ENCODE assay signal across 19 mouse cellular contexts in genomic region chr7:73365965-73366364, GRCm38 (mm10). TPM values are rescaled to one million over a fixed set of nuclear protein-coding genes. Genes with fewer than 3 reads are reported as not detected.
DNase-seq lines count a peak whose midpoint lies in the region; ATAC-seq and TF ChIP-seq lines count a peak whose summit lies in the region.
"Had no signal": no experiment of that assay in that cellular context is flagged by ENCODE, and none has a peak within 500 bp of the region (broad histone marks: within the 10 kb centered on the region; RNA-seq: fewer than 3 reads in every experiment).

No protein-coding gene starts in this region.

- H3K27me3 ChIP-seq in forebrain, embryonic 12.5 days, result 0 out of 2 replicates have a peak, but pooled peaks cover 6% of the 10 kb centered on the region
- H3K27me3 ChIP-seq in forebrain, embryonic 11.5 days (ENCODE audit: control insufficient read depth, insufficient read depth, low read length), result no peaks in the 10 kb centered on the region

- peaks cover 9% of the 10 kb centered on the region for H3K4me1 ChIP-seq in forebrain, embryonic 12.5 days
- H3K4me1 ChIP-seq in forebrain, embryonic 11.5 days (replicated peaks; ENCODE audit: control insufficient read depth, insufficient read depth, low read length), result no peaks in the 10 kb centered on the region
- H3K4me1 ChIP-seq: embryonic facial prominence, embryonic 12.5 days; heart, embryonic 10.5 days had no signal

- WGBS in forebrain, embryonic 12.5 days, result 59% methylated on average over 7 of the region's 7 CpGs
- 74% methylated on average over 7 of the region's 7 CpGs for WGBS in forebrain, embryonic 11.5 days

- no peak overlapping the region for H3K4me2 ChIP-seq in forebrain, embryonic 12.5 days
- H3K4me2 ChIP-seq in forebrain, embryonic 11.5 days (ENCODE audit: low read depth, low read length, severe bottlenecking), result no peak overlapping the region
- H3K4me2 ChIP-seq: embryonic facial prominence, embryonic 12.5 days; limb, embryonic 13.5 days had no signal

- H3K9ac ChIP-seq in forebrain, embryonic 12.5 days, result no peak overlapping the region
- H3K9ac ChIP-seq in forebrain, embryonic 11.5 days (ENCODE audit: low read length), result no peak overlapping the region
- H3K9ac ChIP-seq: embryonic facial prominence, embryonic 12.5 days; limb, embryonic 13.5 days; liver, postnatal 0 days had no signal

- 0 out of 2 replicates have a peak, but pooled peaks cover 4% of the 10 kb centered on the region for H3K36me3 ChIP-seq in forebrain, embryonic 12.5 days (replicated peaks)
- no peaks in the 10 kb centered on the region for H3K36me3 ChIP-seq in forebrain, embryonic 11.5 days (ENCODE audit: control insufficient read depth, insufficient read depth, low read length)
- H3K36me3 ChIP-seq: embryonic facial prominence, embryonic 12.5 days; heart, embryonic 10.5 days; limb, embryonic 13.5 days had no signal

- H3K27ac ChIP-seq in forebrain, embryonic 12.5 days, result 0 out of 2 replicates have a peak overlapping the region, but pooled peaks have one; percentile 13
- H3K27ac ChIP-seq in forebrain, embryonic 11.5 days (ENCODE audit: low read depth, low read length), result no peak overlapping the region
- peak overlapping the region; percentile 85 for H3K27ac ChIP-seq in layer of hippocampus, adult 2 months
- H3K27ac ChIP-seq: embryonic facial prominence, embryonic 12.5 days; heart, embryonic 10.5 days; limb, embryonic 13.5 days had no signal

- no peak overlapping the region for H3K4me3 ChIP-seq in forebrain, embryonic 12.5 days (replicated peaks)
- H3K4me3 ChIP-seq in forebrain, embryonic 11.5 days (ENCODE audit: low read depth, low read length), result no peak overlapping the region
- H3K4me3 ChIP-seq in layer of hippocampus, adult 2 months, result no peak overlapping the region
- H3K4me3 ChIP-seq: embryonic facial prominence, embryonic 12.5 days; heart, embryonic 10.5 days; limb, embryonic 13.5 days had no signal

- no peaks in the 10 kb centered on the region for H3K9me3 ChIP-seq in forebrain, embryonic 12.5 days
- no peaks in the 10 kb centered on the region for H3K9me3 ChIP-seq in forebrain, embryonic 11.5 days (ENCODE audit: control insufficient read depth, low read length)
- H3K9me3 ChIP-seq: embryonic facial prominence, embryonic 12.5 days; heart, embryonic 10.5 days had no signal

- ATAC-seq in forebrain, embryonic 12.5 days (ENCODE audit: low FRiP score), result no peak
- no peak for ATAC-seq in forebrain, embryonic 11.5 days (replicated peaks; ENCODE audit: low FRiP score)
- ATAC-seq: intestine, embryonic 16.5 days; liver, postnatal 0 days had no signal

- no peak for TF ChIP-seq CTCF in layer of hippocampus, adult 2 months (conservative IDR thresholded peaks at IDR 0.05)

- no peak for DNase-seq in forebrain, embryonic 11.5 days (ENCODE audit: low spot score)
- DNase-seq in layer of hippocampus, adult 2 months (ENCODE audit: low spot score in 2 of 2), result no peak
- no peak for DNase-seq in layer of hippocampus, postnatal 25 days (ENCODE audit: extremely low spot score in 1 of 2, low spot score in 1 of 2)
- peak; percentile 25 for DNase-seq in right cerebral cortex, postnatal 4 days
- DNase-seq in right cerebral cortex, postnatal 25 days, result no peak
- DNase-seq in testis, postnatal 14 days (ENCODE audit: low spot score), result no peak
- no peak for DNase-seq in cerebellum, adult 18-20 months
- DNase-seq: cerebellum, postnatal 36 days; gastrocnemius, postnatal 14 days; kidney, postnatal 10 days; liver, postnatal 0 days; lung, postnatal 4 days had no signal

RNA-seq across cellular contexts. Expression of gene Rgma, which starts 9.3 kb away (rescaled TPM):
- 37.3 and 42.3 TPM in 2 replicates for polyA plus RNA-seq in forebrain, embryonic 12.5 days (2016; fragmentation: Nextera tagmentation; extraction: Ambion mirVana)
- polyA plus RNA-seq in forebrain, embryonic 11.5 days (2014; fragmentation: Nextera tagmentation; extraction: Ambion mirVana), result 37.0 and 40.5 TPM in 2 replicates
- 10 to 100 TPM; 45.9 to 53.2 TPM for total RNA-seq in layer of hippocampus, adult 2 months (2021)
- total RNA-seq in layer of hippocampus, postnatal 25 days (2021), result 10 to 100 TPM; 50.7 to 62.6 TPM
- total RNA-seq: monocyte, adult 5-6 weeks; neutrophil, adult 5-6 weeks had no signal
